Mouse (Mus musculus): Measurements from ENCODE around the gene Dgcr2. TPM values are rescaled to one million over a fixed set of nuclear protein-coding genes. Genes with fewer than 3 reads are reported as not detected.

Dgcr2 gene
- polyA plus RNA-seq, 1 experiment from 2014 or later: 21.3 TPM

- no peaks in the 10 kb centered on the region for H3K9me3 ChIP-seq (replicated peaks; ENCODE audit: control insufficient read depth, low read length)
- peak overlapping the region; percentile 86 for H3K4me2 ChIP-seq (ENCODE audit: low read depth, low read length)
- ATAC-seq (ENCODE audit: low read depth): peak; percentile 50
- H3K9ac ChIP-seq (ENCODE audit: low read depth, low read length): peak overlapping the region; percentile 98
- peaks cover 20% of the 10 kb centered on the region for H3K4me1 ChIP-seq (ENCODE audit: control insufficient read depth, low read depth, low read length)
- 0% methylated on average over 44 of the region's 44 CpGs for WGBS (ENCODE audit: insufficient replicate concordance)
- H3K27me3 ChIP-seq (ENCODE audit: control insufficient read depth, insufficient read depth, low read depth, low read length): no peaks in the 10 kb centered on the region
- peak overlapping the region; percentile 90 for H3K27ac ChIP-seq (ENCODE audit: low read length)
- peak overlapping the region; percentile 99 for H3K4me3 ChIP-seq (ENCODE audit: low read depth, low read length)
- H3K36me3 ChIP-seq (ENCODE audit: control insufficient read depth, insufficient read depth): no peaks in the 10 kb centered on the region
Observed at GRCm38 (mm10) chr16:17890917-17891566, 7.3 kb downstream of the Dgcr2 start.

- peak overlapping the region; percentile 98 for H3K9ac ChIP-seq (ENCODE audit: low read depth, low read length)
- 62% methylated on average over 2 of the region's 2 CpGs for WGBS (ENCODE audit: insufficient replicate concordance)
- no peaks in the 10 kb centered on the region for H3K36me3 ChIP-seq (ENCODE audit: control insufficient read depth, insufficient read depth)
- no peaks in the 10 kb centered on the region for H3K27me3 ChIP-seq (ENCODE audit: control insufficient read depth, insufficient read depth, low read depth, low read length)
- H3K4me2 ChIP-seq (ENCODE audit: low read depth, low read length): peak overlapping the region; percentile 86
- H3K27ac ChIP-seq (ENCODE audit: low read length): peak overlapping the region; percentile 90; the same call in 1 of the 2 replicates
- H3K9me3 ChIP-seq (replicated peaks; ENCODE audit: control insufficient read depth, low read length): no peaks in the 10 kb centered on the region
- no peak for ATAC-seq (ENCODE audit: low read depth)
- peaks cover 23% of the 10 kb centered on the region for H3K4me1 ChIP-seq (ENCODE audit: control insufficient read depth, low read depth, low read length)
- H3K4me3 ChIP-seq (ENCODE audit: low read depth, low read length): peak overlapping the region; percentile 99
Observed at GRCm38 (mm10) chr16:17890342-17890727, 8.0 kb downstream of the Dgcr2 start.

GRCm38 (mm10) chr16:17889689-17890341 lies 8.5 kb downstream of the Dgcr2 start:
- Histone ChIP-seq H3K9ac (ENCODE audit: low read depth, low read length) (no peak overlapping the region), H3K27ac (ENCODE audit: low read length) (no peak overlapping the region), H3K36me3 (ENCODE audit: control insufficient read depth, insufficient read depth) (no peaks in the 10 kb centered on the region), H3K4me2 (ENCODE audit: low read depth, low read length) (peak overlapping the region; percentile 86), H3K4me3 (ENCODE audit: low read depth, low read length) (peak overlapping the region; percentile 99), H3K4me1 (ENCODE audit: control insufficient read depth, low read depth, low read length) (peaks cover 23% of the 10 kb centered on the region), H3K27me3 (ENCODE audit: control insufficient read depth, insufficient read depth, low read depth, low read length) (no peaks in the 10 kb centered on the region), H3K9me3 (replicated peaks; ENCODE audit: control insufficient read depth, low read length) (no peaks in the 10 kb centered on the region)
- WGBS (ENCODE audit: insufficient replicate concordance): 78% methylated on average over 6 of the region's 6 CpGs
- ATAC-seq (ENCODE audit: low read depth): no peak

DNA sequence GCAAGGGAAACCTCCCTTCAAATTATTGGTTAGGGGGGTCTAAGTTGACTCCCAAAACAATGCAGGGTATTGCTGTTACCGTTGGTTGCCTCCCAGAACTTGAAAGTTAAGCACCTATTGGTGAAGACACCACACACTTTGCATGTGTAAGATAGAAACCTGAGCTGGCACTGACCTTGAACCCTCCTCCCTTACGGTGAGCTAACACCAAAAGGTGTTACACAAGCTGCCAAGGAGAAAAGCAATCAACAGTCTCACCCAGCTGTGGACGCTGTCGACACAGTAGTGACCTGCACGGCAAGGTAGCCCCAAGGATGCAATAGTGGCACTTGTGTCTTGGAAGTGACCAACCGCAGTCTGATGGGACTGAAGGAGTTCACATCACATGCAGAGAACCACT lies 14.2 kb downstream of the Dgcr2 start:
- Histone ChIP-seq H3K4me2 (ENCODE audit: low read depth, low read length) (no peak overlapping the region), H3K9me3 (replicated peaks; ENCODE audit: control insufficient read depth, low read length) (no peaks in the 10 kb centered on the region), H3K4me3 (ENCODE audit: low read depth, low read length) (no peak overlapping the region), H3K36me3 (ENCODE audit: control insufficient read depth, insufficient read depth) (no peaks in the 10 kb centered on the region), H3K4me1 (ENCODE audit: control insufficient read depth, low read depth, low read length) (peaks cover 4% of the 10 kb centered on the region), H3K27me3 (ENCODE audit: control insufficient read depth, insufficient read depth, low read depth, low read length) (no peaks in the 10 kb centered on the region), H3K9ac (ENCODE audit: low read depth, low read length) (no peak overlapping the region), H3K27ac (ENCODE audit: low read length) (no peak overlapping the region)
- WGBS (ENCODE audit: insufficient replicate concordance): 83% methylated on average over 6 of the region's 6 CpGs
- no peak for ATAC-seq (ENCODE audit: low read depth)

DNA sequence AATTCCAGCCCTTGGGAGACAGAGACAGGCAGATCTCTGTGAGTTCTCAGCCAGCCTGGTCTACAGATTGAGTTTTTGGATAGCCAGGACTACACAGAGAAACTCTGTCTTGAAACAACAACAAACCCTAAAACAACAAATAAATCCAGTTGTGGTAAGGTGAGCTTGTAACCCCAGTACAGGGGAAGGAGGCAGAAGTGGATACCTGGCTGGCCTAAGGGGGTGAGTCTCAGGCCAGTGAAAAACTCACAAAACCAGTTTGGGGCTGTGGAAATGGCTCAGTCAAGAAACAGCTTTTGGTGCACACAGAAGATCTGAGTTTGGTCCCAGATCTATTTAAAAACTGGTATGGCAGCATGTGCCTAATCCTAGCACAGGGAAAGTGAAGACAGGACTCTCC lies 16.2 kb downstream of the Dgcr2 start:
- no peak for ATAC-seq (ENCODE audit: low read depth)
- Histone ChIP-seq H3K4me2 (ENCODE audit: low read depth, low read length) (no peak overlapping the region), H3K9me3 (replicated peaks; ENCODE audit: control insufficient read depth, low read length) (no peaks in the 10 kb centered on the region), H3K4me1 (ENCODE audit: control insufficient read depth, low read depth, low read length) (peaks cover 4% of the 10 kb centered on the region), H3K9ac (ENCODE audit: low read depth, low read length) (no peak overlapping the region), H3K4me3 (ENCODE audit: low read depth, low read length) (no peak overlapping the region), H3K27me3 (ENCODE audit: control insufficient read depth, insufficient read depth, low read depth, low read length) (no peaks in the 10 kb centered on the region), H3K36me3 (ENCODE audit: control insufficient read depth, insufficient read depth) (no peaks in the 10 kb centered on the region), H3K27ac (ENCODE audit: low read length) (no peak overlapping the region)

DNA sequence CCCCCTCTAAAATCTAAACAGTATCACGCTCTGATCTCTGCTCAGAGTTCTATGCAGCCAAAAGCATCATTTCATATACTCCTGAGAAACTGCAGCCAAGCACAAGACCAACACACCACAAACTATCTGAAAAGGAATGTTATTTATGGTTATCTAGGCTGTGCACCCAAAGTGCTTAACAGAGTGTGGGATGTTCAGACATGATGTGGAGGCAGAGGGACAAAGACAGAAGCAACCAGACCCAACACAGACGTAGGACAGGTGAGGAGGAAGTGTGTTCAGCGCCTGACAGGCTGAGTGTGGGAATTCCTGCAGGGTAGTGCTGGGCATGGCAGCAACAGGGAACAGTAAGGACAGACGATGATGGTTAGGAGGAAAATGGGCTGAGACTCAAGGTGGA lies 18.8 kb downstream of the Dgcr2 start:
- no peaks in the 10 kb centered on the region; the same call in none of the 2 replicates for H3K4me1 ChIP-seq (ENCODE audit: control insufficient read depth, low read depth, low read length)
- no peaks in the 10 kb centered on the region for H3K9me3 ChIP-seq (replicated peaks; ENCODE audit: control insufficient read depth, low read length)
- no peak overlapping the region for H3K27ac ChIP-seq (ENCODE audit: low read length)
- H3K4me3 ChIP-seq (ENCODE audit: low read depth, low read length): no peak overlapping the region
- no peak overlapping the region for H3K9ac ChIP-seq (ENCODE audit: low read depth, low read length)
- H3K4me2 ChIP-seq (ENCODE audit: low read depth, low read length): no peak overlapping the region
- H3K27me3 ChIP-seq (ENCODE audit: control insufficient read depth, insufficient read depth, low read depth, low read length): no peaks in the 10 kb centered on the region
- H3K36me3 ChIP-seq (ENCODE audit: control insufficient read depth, insufficient read depth): no peaks in the 10 kb centered on the region
- no peak for ATAC-seq (ENCODE audit: low read depth)
- 83% methylated on average over 4 of the region's 4 CpGs for WGBS (ENCODE audit: insufficient replicate concordance)

GRCm38 (mm10) chr16:17876096-17876495 lies 22.3 kb downstream of the Dgcr2 start:
- Histone ChIP-seq H3K27ac (ENCODE audit: low read length) (no peak overlapping the region), H3K4me3 (ENCODE audit: low read depth, low read length) (no peak overlapping the region), H3K4me1 (ENCODE audit: control insufficient read depth, low read depth, low read length) (peaks cover 26% of the 10 kb centered on the region), H3K9me3 (replicated peaks; ENCODE audit: control insufficient read depth, low read length) (no peaks in the 10 kb centered on the region), H3K4me2 (ENCODE audit: low read depth, low read length) (no peak overlapping the region), H3K36me3 (ENCODE audit: control insufficient read depth, insufficient read depth) (peaks cover 6% of the 10 kb centered on the region), H3K27me3 (ENCODE audit: control insufficient read depth, insufficient read depth, low read depth, low read length) (no peaks in the 10 kb centered on the region), H3K9ac (ENCODE audit: low read depth, low read length) (no peak overlapping the region)
- no peak for ATAC-seq (ENCODE audit: low read depth)
- 63% methylated on average over 1 of the region's 1 CpGs for WGBS (ENCODE audit: insufficient replicate concordance)

GRCm38 (mm10) chr16:17875174-17875573 lies 23.2 kb downstream of the Dgcr2 start:
- ATAC-seq (ENCODE audit: low read depth): no peak
- Histone ChIP-seq H3K9ac (ENCODE audit: low read depth, low read length) (no peak overlapping the region), H3K27ac (ENCODE audit: low read length) (no peak overlapping the region), H3K27me3 (ENCODE audit: control insufficient read depth, insufficient read depth, low read depth, low read length) (no peaks in the 10 kb centered on the region), H3K4me2 (ENCODE audit: low read depth, low read length) (no peak overlapping the region), H3K9me3 (replicated peaks; ENCODE audit: control insufficient read depth, low read length) (no peaks in the 10 kb centered on the region), H3K36me3 (ENCODE audit: control insufficient read depth, insufficient read depth) (peaks cover 6% of the 10 kb centered on the region), H3K4me3 (ENCODE audit: low read depth, low read length) (no peak overlapping the region), H3K4me1 (ENCODE audit: control insufficient read depth, low read depth, low read length) (peaks cover 30% of the 10 kb centered on the region)
- 74% methylated on average over 4 of the region's 4 CpGs for WGBS (ENCODE audit: insufficient replicate concordance)

DNA sequence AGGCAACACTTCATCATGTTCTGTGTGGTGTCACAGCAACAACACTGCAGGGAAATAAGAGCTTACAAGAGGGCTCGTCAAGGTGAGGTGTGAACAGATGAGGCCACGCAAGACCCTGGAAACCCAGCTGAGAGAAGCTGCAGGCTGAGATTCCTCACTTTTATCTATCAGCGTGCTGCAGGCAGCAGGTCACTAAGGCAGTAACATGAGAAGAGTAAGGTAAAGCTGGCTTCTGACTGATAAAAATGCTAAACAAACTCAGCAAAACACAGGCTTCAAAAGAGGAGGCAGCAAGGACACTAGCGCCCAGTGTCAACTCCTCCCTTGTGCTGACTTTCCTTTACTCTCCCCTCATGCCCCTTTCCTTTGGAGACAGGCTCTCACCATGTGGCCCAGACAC lies 25.4 kb downstream of the Dgcr2 start:
- Histone ChIP-seq H3K27ac (ENCODE audit: low read length) (no peak overlapping the region), H3K36me3 (ENCODE audit: control insufficient read depth, insufficient read depth) (peaks cover 6% of the 10 kb centered on the region), H3K9ac (ENCODE audit: low read depth, low read length) (no peak overlapping the region), H3K4me2 (ENCODE audit: low read depth, low read length) (no peak overlapping the region), H3K27me3 (ENCODE audit: control insufficient read depth, insufficient read depth, low read depth, low read length) (no peaks in the 10 kb centered on the region), H3K4me1 (ENCODE audit: control insufficient read depth, low read depth, low read length) (peaks cover 30% of the 10 kb centered on the region), H3K9me3 (replicated peaks; ENCODE audit: control insufficient read depth, low read length) (no peaks in the 10 kb centered on the region), H3K4me3 (ENCODE audit: low read depth, low read length) (no peak overlapping the region)
- peak; percentile 20; the same call in 1 of the 2 replicates for ATAC-seq (ENCODE audit: low read depth)
- WGBS (ENCODE audit: insufficient replicate concordance): 23% methylated on average over 4 of the region's 4 CpGs
